Mouse (Mus musculus): ENCODE measurements at regions not wholly inside any gene's neighbourhood (a gene's known extent, or its start where the extent isn't known, plus 50 kb on each side); places are given as distances from the start of the nearest gene placed in this dataset.

GRCm38 (mm10) chr12:39073289-39074022 is 294.3 kb downstream of the Etv1 start:
- no peak for ATAC-seq (ENCODE audit: extremely low read depth, insufficient number of reproducible peaks, low FRiP score, low TSS enrichment)
- H3K4me3 ChIP-seq, result no peak overlapping the region
- H3K27ac ChIP-seq (replicated peaks), result no peak overlapping the region
- H3K36me3 ChIP-seq, result no peaks in the 10 kb centered on the region
- H3K9ac ChIP-seq, result no peak overlapping the region
- WGBS, result 84% methylated on average over 15 of the region's 15 CpGs
- no peaks in the 10 kb centered on the region for H3K9me3 ChIP-seq
- no peak overlapping the region for H3K4me2 ChIP-seq
- H3K27me3 ChIP-seq (replicated peaks), result no peaks in the 10 kb centered on the region
- 0 out of 2 replicates have a peak, but pooled peaks cover 3% of the 10 kb centered on the region for H3K4me1 ChIP-seq

- Histone ChIP-seq H3K4me1 (no peaks in the 10 kb centered on the region), H3K9me3 (no peaks in the 10 kb centered on the region), H3K4me2 (no peak overlapping the region), H3K27ac (replicated peaks) (no peak overlapping the region), H3K9ac (no peak overlapping the region), H3K4me3 (no peak overlapping the region), H3K36me3 (no peaks in the 10 kb centered on the region), H3K27me3 (replicated peaks) (no peaks in the 10 kb centered on the region)
- 73% methylated on average over 4 of the region's 4 CpGs for WGBS
- ATAC-seq (ENCODE audit: extremely low read depth, insufficient number of reproducible peaks, low FRiP score, low TSS enrichment), result no peak
Measured at GRCm38 (mm10) chr12:39086285-39086684, 307.1 kb downstream of the Etv1 start.

GRCm38 (mm10) chr12:39094638-39095230 is 315.6 kb downstream of the Etv1 start:
- no peaks in the 10 kb centered on the region for H3K27me3 ChIP-seq (replicated peaks)
- H3K27ac ChIP-seq (replicated peaks), result no peak overlapping the region
- H3K4me2 ChIP-seq, result no peak overlapping the region
- H3K9me3 ChIP-seq, result no peaks in the 10 kb centered on the region
- no peak for ATAC-seq (ENCODE audit: extremely low read depth, insufficient number of reproducible peaks, low FRiP score, low TSS enrichment)
- H3K4me1 ChIP-seq, result no peaks in the 10 kb centered on the region
- H3K4me3 ChIP-seq, result no peak overlapping the region
- no peaks in the 10 kb centered on the region for H3K36me3 ChIP-seq
- no peak overlapping the region for H3K9ac ChIP-seq
- WGBS, result 18% methylated on average over 5 of the region's 5 CpGs

GRCm38 (mm10) chr12:39123391-39124095 is 344.4 kb downstream of the Etv1 start:
- Histone ChIP-seq H3K4me2 (no peak overlapping the region), H3K36me3 (no peaks in the 10 kb centered on the region), H3K9ac (no peak overlapping the region), H3K27ac (replicated peaks) (no peak overlapping the region), H3K4me3 (no peak overlapping the region), H3K9me3 (no peaks in the 10 kb centered on the region), H3K27me3 (replicated peaks) (no peaks in the 10 kb centered on the region), H3K4me1 (peaks cover 3% of the 10 kb centered on the region; the same call in 1 of the 2 replicates)
- ATAC-seq (ENCODE audit: extremely low read depth, insufficient number of reproducible peaks, low FRiP score, low TSS enrichment), result no peak
- 47% methylated on average over 3 of the region's 3 CpGs for WGBS

- Histone ChIP-seq H3K27me3 (replicated peaks) (no peaks in the 10 kb centered on the region), H3K4me3 (no peak overlapping the region), H3K36me3 (no peaks in the 10 kb centered on the region), H3K4me1 (peaks cover 4% of the 10 kb centered on the region; the same call in 1 of the 2 replicates), H3K27ac (replicated peaks) (no peak overlapping the region), H3K9ac (no peak overlapping the region), H3K4me2 (no peak overlapping the region), H3K9me3 (no peaks in the 10 kb centered on the region)
- no peak for ATAC-seq (ENCODE audit: extremely low read depth, insufficient number of reproducible peaks, low FRiP score, low TSS enrichment)
- WGBS, result 71% methylated on average over 6 of the region's 6 CpGs
Measured at GRCm38 (mm10) chr12:39154689-39155088, 375.5 kb downstream of the Etv1 start.

- no peak for ATAC-seq (ENCODE audit: extremely low read depth, insufficient number of reproducible peaks, low FRiP score, low TSS enrichment)
Measured at GRCm38 (mm10) chr12:39176958-39177357, 397.8 kb downstream of the Etv1 start.

GRCm38 (mm10) chr12:39224073-39224472 is 444.9 kb downstream of the Etv1 start:
- Histone ChIP-seq H3K4me3 (no peak overlapping the region), H3K36me3 (no peaks in the 10 kb centered on the region), H3K27me3 (replicated peaks) (no peaks in the 10 kb centered on the region), H3K27ac (replicated peaks) (no peak overlapping the region), H3K9me3 (no peaks in the 10 kb centered on the region), H3K4me1 (no peaks in the 10 kb centered on the region), H3K4me2 (no peak overlapping the region), H3K9ac (no peak overlapping the region)
- 62% methylated on average over 4 of the region's 4 CpGs for WGBS
- no peak for ATAC-seq (ENCODE audit: extremely low read depth, insufficient number of reproducible peaks, low FRiP score, low TSS enrichment)

More at GRCm38 (mm10) chr12:39176958-39177357, 397.8 kb downstream of the Etv1 start:
- no peak overlapping the region for H3K4me2 ChIP-seq
- H3K27ac ChIP-seq (replicated peaks), result no peak overlapping the region
- H3K4me1 ChIP-seq, result no peaks in the 10 kb centered on the region
- no peaks in the 10 kb centered on the region for H3K36me3 ChIP-seq
- no peak overlapping the region for H3K9ac ChIP-seq
- H3K9me3 ChIP-seq, result no peaks in the 10 kb centered on the region
- no peaks in the 10 kb centered on the region for H3K27me3 ChIP-seq (replicated peaks)
- no peak overlapping the region for H3K4me3 ChIP-seq
- WGBS, result 70% methylated on average over 4 of the region's 4 CpGs

GRCm38 (mm10) chr12:39256605-39257004 is 477.4 kb downstream of the Etv1 start:
- no peak for ATAC-seq (ENCODE audit: extremely low read depth, insufficient number of reproducible peaks, low FRiP score, low TSS enrichment)
- peaks cover 2% of the 10 kb centered on the region; the same call in 1 of the 2 replicates for H3K4me1 ChIP-seq
- no peak overlapping the region for H3K4me2 ChIP-seq
- H3K27me3 ChIP-seq (replicated peaks), result no peaks in the 10 kb centered on the region
- WGBS, result 71% methylated on average over 6 of the region's 6 CpGs
- no peak overlapping the region for H3K27ac ChIP-seq (replicated peaks)
- no peak overlapping the region for H3K4me3 ChIP-seq
- H3K36me3 ChIP-seq, result no peaks in the 10 kb centered on the region
- H3K9ac ChIP-seq, result no peak overlapping the region
- H3K9me3 ChIP-seq, result no peaks in the 10 kb centered on the region

GRCm38 (mm10) chr12:39257571-39257970 is 478.4 kb downstream of the Etv1 start:
- no peaks in the 10 kb centered on the region for H3K36me3 ChIP-seq
- H3K4me3 ChIP-seq, result no peak overlapping the region
- no peaks in the 10 kb centered on the region for H3K4me1 ChIP-seq
- H3K9ac ChIP-seq, result no peak overlapping the region
- WGBS, result 43% methylated on average over 1 of the region's 1 CpGs
- no peaks in the 10 kb centered on the region for H3K27me3 ChIP-seq (replicated peaks)
- no peak overlapping the region for H3K4me2 ChIP-seq
- ATAC-seq (ENCODE audit: extremely low read depth, insufficient number of reproducible peaks, low FRiP score, low TSS enrichment), result no peak
- H3K9me3 ChIP-seq, result no peaks in the 10 kb centered on the region
- H3K27ac ChIP-seq (replicated peaks), result no peak overlapping the region

- Histone ChIP-seq H3K36me3 (no peaks in the 10 kb centered on the region), H3K4me2 (no peak overlapping the region), H3K9ac (no peak overlapping the region), H3K27me3 (replicated peaks) (no peaks in the 10 kb centered on the region), H3K4me3 (no peak overlapping the region), H3K27ac (replicated peaks) (no peak overlapping the region), H3K4me1 (no peaks in the 10 kb centered on the region), H3K9me3 (no peaks in the 10 kb centered on the region)
- WGBS, result 76% methylated on average over 2 of the region's 2 CpGs
- ATAC-seq (ENCODE audit: extremely low read depth, insufficient number of reproducible peaks, low FRiP score, low TSS enrichment), result no peak
Measured at GRCm38 (mm10) chr12:39289676-39290075, 510.5 kb downstream of the Etv1 start.

- H3K27ac ChIP-seq (replicated peaks), result no peak overlapping the region
- H3K4me2 ChIP-seq, result no peak overlapping the region
- H3K9ac ChIP-seq, result no peak overlapping the region
- no peaks in the 10 kb centered on the region for H3K4me1 ChIP-seq
- no peaks in the 10 kb centered on the region for H3K27me3 ChIP-seq (replicated peaks)
- ATAC-seq (ENCODE audit: extremely low read depth, insufficient number of reproducible peaks, low FRiP score, low TSS enrichment), result no peak
- no peak overlapping the region for H3K4me3 ChIP-seq
- H3K36me3 ChIP-seq, result no peaks in the 10 kb centered on the region
- H3K9me3 ChIP-seq, result no peaks in the 10 kb centered on the region
- 63% methylated on average over 13 of the region's 13 CpGs for WGBS
Measured at GRCm38 (mm10) chr12:39301351-39302212, 522.4 kb downstream of the Etv1 start.

Measured in heart, embryonic 13.5 days (tissue).